Mouse (Mus musculus) CH12.LX (cell line): ENCODE results near the gene Cuedc1. TPM values are rescaled to one million over a fixed set of nuclear protein-coding genes. Genes with fewer than 3 reads are reported as not detected.
A peak's percentile ranks its signal among the peaks of the same experiment; 100 is the strongest.

ENCODE experiments used
- DNase-seq: peaks from one replicate; pipeline ENCODE4 v3.0.0-alpha.2; 2013; ENCODE audit errors: extremely low read depth
- H3K27ac ChIP-seq: 2 replicates; pipeline ENCODE4 v1.5.1; 2012; ENCODE audit warnings: low read depth, mild to moderate bottlenecking, control low read depth, moderate library complexity; ENCODE audit not compliant: insufficient read depth
- H3K27me3 ChIP-seq: replicated peaks from 2 replicates; pipeline ENCODE3; 2012; ENCODE audit warnings: inconsistent platforms
- H3K36me3 ChIP-seq, 2 experiments: replicated peaks in 1 of 2; 2 replicates each; pipeline versions ENCODE3 to v1.6.1; 2012; ENCODE audit warnings: inconsistent platforms in 1 of 2, low read length in 1 of 2, mild to moderate bottlenecking in 1 of 2, mixed read lengths in 1 of 2, moderate library complexity in 1 of 2; ENCODE audit not compliant: control insufficient read depth in 1 of 2, insufficient read depth in 1 of 2
- H3K4me1 ChIP-seq, 2 experiments: 2 replicates each; pipeline ENCODE4 v1.6.1; 2012; ENCODE audit warnings: inconsistent platforms in 1 of 2, moderate library complexity in 1 of 2; ENCODE audit not compliant: insufficient read depth in 2 of 2, control insufficient read depth in 1 of 2
- H3K4me2 ChIP-seq: 2 replicates; pipeline ENCODE4 v1.6.1; 2012; ENCODE audit warnings: low read depth, mild to moderate bottlenecking, control low read depth; ENCODE audit not compliant: poor library complexity, insufficient read depth, severe bottlenecking
- H3K4me3 ChIP-seq, 3 experiments: fragments of 150-350 bp in 1 of 3; sonication (generic) in 1 of 3; replicated peaks in 1 of 3; 2 replicates each; pipeline versions ENCODE3 to v1.5.1; 2011 to 2012; ENCODE audit warnings: low read depth in 2 of 3, low read length in 2 of 3, mild to moderate bottlenecking in 2 of 3, moderate library complexity in 2 of 3, control low read depth in 1 of 3, improper control_type of control experiment in 1 of 3, inconsistent platforms in 1 of 3, mixed read lengths in 1 of 3; ENCODE audit not compliant: poor library complexity in 1 of 3
- H3K79me2 ChIP-seq: replicated peaks from 2 replicates; pipeline ENCODE4 v1.6.1; 2012; ENCODE audit warnings: mild to moderate bottlenecking, moderate library complexity; ENCODE audit not compliant: control insufficient read depth, poor library complexity, insufficient read depth, severe bottlenecking; ENCODE audit errors: extremely low read depth
- H3K9ac ChIP-seq: 2 replicates; pipeline ENCODE4 v1.6.1; 2012; ENCODE audit warnings: low read depth, mild to moderate bottlenecking, control low read depth, moderate library complexity; ENCODE audit not compliant: insufficient read depth
- H3K9me3 ChIP-seq: replicated peaks from 2 replicates; pipeline ENCODE3; 2012; ENCODE audit warnings: low read length, inconsistent platforms, mixed read lengths
- BHLHE40 ChIP-seq: IDR thresholded peaks from 2 replicates; pipeline ENCODE4 v1.6.1; 2011; ENCODE audit warnings: mild to moderate bottlenecking, low read depth, low read length, improper control_type of control experiment
- CHD1 ChIP-seq: IDR thresholded peaks from 2 replicates; pipeline ENCODE4 v1.6.1; 2012; ENCODE audit warnings: low read depth, low read length, improper control_type of control experiment, inconsistent platforms
- E2F4 ChIP-seq: IDR thresholded peaks from 2 replicates; pipeline ENCODE4 v1.6.1; 2011; ENCODE audit warnings: low read depth, low read length, improper control_type of control experiment; ENCODE audit not compliant: insufficient replicate concordance
- EP300 ChIP-seq: IDR thresholded peaks from 2 replicates; pipeline ENCODE4 v1.6.1; 2011; ENCODE audit warnings: low read length, improper control_type of control experiment
- GABPA ChIP-seq: IDR thresholded peaks from 2 replicates; pipeline ENCODE4 v1.6.1; 2012; ENCODE audit warnings: low read depth, low read length, improper control_type of control experiment, inconsistent platforms; ENCODE audit not compliant: insufficient replicate concordance
- HCFC1 ChIP-seq: IDR thresholded peaks from 2 replicates; pipeline ENCODE4 v1.6.1; 2012; ENCODE audit warnings: low read depth, mild to moderate bottlenecking, inconsistent platforms, low read length, improper control_type of control experiment
- JUN ChIP-seq: IDR thresholded peaks from 2 replicates; pipeline ENCODE4 v1.6.1; 2011; ENCODE audit warnings: low read depth, mild to moderate bottlenecking, low read length, improper control_type of control experiment, moderate library complexity; ENCODE audit not compliant: insufficient read depth
- MAFK ChIP-seq: IDR thresholded peaks from 2 replicates; pipeline ENCODE4 v1.6.1; 2011; ENCODE audit warnings: low read length, improper control_type of control experiment; ENCODE audit not compliant: insufficient replicate concordance
- MAX ChIP-seq: IDR thresholded peaks from 2 replicates; pipeline ENCODE4 v1.6.1; 2011; ENCODE audit warnings: low read length, improper control_type of control experiment
- MAZ ChIP-seq: IDR thresholded peaks from 2 replicates; pipeline ENCODE4 v1.6.1; 2012; ENCODE audit warnings: low read depth, mild to moderate bottlenecking, inconsistent platforms, low read length, improper control_type of control experiment, moderate library complexity
- MYC ChIP-seq: IDR thresholded peaks from 2 replicates; pipeline ENCODE4 v1.6.1; 2011; ENCODE audit warnings: low read depth, mild to moderate bottlenecking, improper control_type of control experiment, low read length
- NELFE ChIP-seq: IDR thresholded peaks from 2 replicates; pipeline ENCODE4 v1.6.1; 2011; ENCODE audit warnings: low read depth, low read length, improper control_type of control experiment
- NRF1 ChIP-seq: IDR thresholded peaks from 2 replicates; pipeline ENCODE4 v1.6.1; 2014; ENCODE audit warnings: low read depth, mild to moderate bottlenecking, inconsistent platforms, low read length, improper control_type of control experiment, moderate library complexity
- PAX5 ChIP-seq: IDR thresholded peaks from 2 replicates; pipeline ENCODE4 v1.6.1; 2012; ENCODE audit warnings: low read length, inconsistent platforms, mixed read lengths
- POLR2A ChIP-seq: IDR thresholded peaks from 2 replicates; pipeline ENCODE4 v1.6.1; 2011; ENCODE audit warnings: low read depth, mild to moderate bottlenecking, improper control_type of control experiment, low read length
- RAD21 ChIP-seq: IDR thresholded peaks from 2 replicates; pipeline ENCODE4 v1.6.1; 2011; ENCODE audit warnings: low read depth, mild to moderate bottlenecking, low read length, improper control_type of control experiment, moderate library complexity
- SIN3A ChIP-seq: IDR thresholded peaks from 2 replicates; pipeline ENCODE4 v1.6.1; 2012; ENCODE audit warnings: low read length, improper control_type of control experiment, inconsistent platforms
- SMC3 ChIP-seq: IDR thresholded peaks from 2 replicates; pipeline ENCODE4 v1.6.1; 2011; ENCODE audit warnings: low read depth, low read length, improper control_type of control experiment
- TBP ChIP-seq: conservative IDR thresholded peaks from 2 replicates; pipeline ENCODE4 v1.6.1; 2011; ENCODE audit warnings: low read depth, low read length, improper control_type of control experiment
- TCF12 ChIP-seq: IDR thresholded peaks from 2 replicates; pipeline ENCODE4 v1.6.1; 2014; ENCODE audit warnings: low read depth, mild to moderate bottlenecking, inconsistent platforms, low read length, improper control_type of control experiment
- UBTF ChIP-seq: IDR thresholded peaks from 2 replicates; pipeline ENCODE4 v1.6.1; 2012; ENCODE audit warnings: low read depth, mild to moderate bottlenecking, inconsistent platforms, low read length, improper control_type of control experiment, moderate library complexity
- USF2 ChIP-seq: conservative IDR thresholded peaks from 2 replicates; pipeline ENCODE4 v1.6.1; 2011; ENCODE audit warnings: low read depth, low read length, improper control_type of control experiment
- ZMIZ1 ChIP-seq: IDR thresholded peaks from 2 replicates; pipeline ENCODE4 v1.6.1; 2012; ENCODE audit warnings: low read depth, mild to moderate bottlenecking, inconsistent platforms, low read length, improper control_type of control experiment
- dilution Hi-C: fragments of 300-500 bp; cut with MboI; formaldehyde crosslinking; loops from 2 replicates; pipeline ENCODE4 v1.14.3; 2020; ENCODE audit warnings: low sequenced_read_pairs; ENCODE audit not compliant: extremely low pct_unique_long_range_greater_than_20kb, extremely low pct_ligation_motif_present
- in situ Hi-C: fragments of 300-500 bp; cut with MboI; formaldehyde crosslinking; loops from 3 replicates; pipeline ENCODE4 v1.14.3; 2019; ENCODE audit warnings: low sequenced_read_pairs, low pct_ligation_motif_present, low pct_unique_long_range_greater_than_20kb, mixed read lengths
- polyA plus RNA-seq: library from polyadenylated mRNA; unstranded; fragments of >175 nt; gene quantifications from 2 replicates; pipeline ENCODE4 v1.2.1, GENCODE M21; 2012; ENCODE audit warnings: low read depth; ENCODE audit not compliant: insufficient read length
- total RNA-seq, 2 experiments: library from RNA; depleted of rRNA; stranded (reverse); fragments of 300-350 nt in 1 of 2; fragments of >200 nt in 1 of 2; gene quantifications; 2 replicates each; pipeline ENCODE4 v1.2.3; 2012 to 2014

The Cuedc1 gene
- total and polyA plus RNA-seq, 3 experiments = 0.20 to 0.51 (median 0.47) TPM

DNA sequence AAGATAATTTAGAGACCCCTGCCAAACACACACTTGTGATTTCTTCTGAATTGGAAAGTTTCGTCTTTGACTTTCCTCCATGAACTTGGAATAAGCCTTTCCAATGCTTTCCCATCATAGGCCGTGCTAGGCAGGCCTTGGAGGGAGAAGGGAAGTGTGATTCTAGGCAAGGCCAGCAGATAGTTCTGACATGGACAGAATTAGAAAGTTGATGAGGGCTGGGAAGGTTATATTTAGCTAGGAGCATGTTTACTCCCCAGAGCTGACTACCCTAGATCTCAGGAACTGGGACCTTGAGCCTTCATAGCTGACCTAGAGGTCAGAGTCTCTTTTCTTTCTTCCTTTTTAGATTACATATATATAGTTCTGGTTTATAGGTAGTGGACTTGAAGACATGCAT is 103.3 kb downstream of the Cuedc1 start:
- Histone ChIP-seq H3K27ac (no peak overlapping the region), H3K4me1 (peaks cover 9 to 19% of the 10 kb centered on the region in 2 experiments), H3K4me3 (no peak overlapping the region), H3K9ac (no peak overlapping the region), H3K27me3 (peaks cover 58% of the 10 kb centered on the region), H3K79me2 (peaks cover 12% of the 10 kb centered on the region), H3K9me3 (no peaks in the 10 kb centered on the region), H3K36me3 (peaks cover 3 to 6% of the 10 kb centered on the region in 2 experiments), H3K4me2 (no peak overlapping the region)
- TF ChIP-seq TCF12 (no peak), MAX (no peak), RAD21 (no peak), USF2 (no peak), NRF1 (no peak)
- no peak for DNase-seq
- in situ Hi-C loops = loop anchor here (5.0 kb wide), 1 partner anchor 234 kb away; no protein-coding TSS in a partner anchor
- dilution Hi-C loops = no loop called here

DNA sequence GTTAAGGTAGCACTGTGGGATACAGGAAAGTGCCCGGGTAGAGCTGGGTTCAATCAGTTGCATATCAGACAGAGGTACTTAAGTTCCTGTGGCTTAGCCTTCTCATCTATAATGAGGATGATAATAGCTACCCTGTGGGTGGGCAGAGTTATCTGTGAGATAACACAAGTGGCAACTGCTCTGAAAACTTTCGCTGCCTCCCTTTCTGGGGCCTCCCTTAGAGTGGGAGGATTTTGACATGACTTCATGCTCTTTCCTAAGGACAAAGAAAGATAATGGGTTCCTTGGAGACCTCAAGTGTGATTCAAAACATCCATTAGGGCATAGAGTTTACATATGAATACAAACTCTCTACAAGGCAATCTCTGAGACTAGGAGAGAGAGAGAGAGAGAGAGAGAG is 104.2 kb downstream of the Cuedc1 start:
- no peak overlapping the region for H3K4me2 ChIP-seq
- peaks cover 12% of the 10 kb centered on the region for H3K79me2 ChIP-seq
- H3K9me3 ChIP-seq = no peaks in the 10 kb centered on the region
- no peak for DNase-seq
- no peak overlapping the region for H3K4me3 ChIP-seq
- dilution Hi-C loops = no loop called here
- H3K4me1 ChIP-seq = peaks cover 10 to 24% of the 10 kb centered on the region in 2 experiments
- TF ChIP-seq UBTF = no peak
- in situ Hi-C loops = loop anchor here (5.0 kb wide), 1 partner anchor 235 kb away; no protein-coding TSS in a partner anchor
- H3K36me3 ChIP-seq = peaks cover 4 to 9% of the 10 kb centered on the region in 2 experiments
- no peak overlapping the region for H3K9ac ChIP-seq
- H3K27me3 ChIP-seq = peaks cover 55% of the 10 kb centered on the region
- H3K27ac ChIP-seq = no peak overlapping the region

- H3K36me3 ChIP-seq = peaks cover 10 to 22% of the 10 kb centered on the region in 2 experiments
- H3K4me1 ChIP-seq = peaks cover 17 to 42% of the 10 kb centered on the region in 2 experiments
- no peaks in the 10 kb centered on the region for H3K9me3 ChIP-seq
- H3K27me3 ChIP-seq = peaks cover 40% of the 10 kb centered on the region
- dilution Hi-C loops (no loop called here), in situ Hi-C loops (loop anchor here (5.0 kb wide), 1 partner anchor 237 kb away; no protein-coding TSS in a partner anchor)
- H3K4me3 ChIP-seq = peak within 1 kb of the TSS; percentile 78 to 100 (median 84)
- peak; percentile 98 for DNase-seq
- peak within 1 kb of the TSS; percentile 37 for H3K27ac ChIP-seq
- H3K4me2 ChIP-seq = peak within 1 kb of the TSS; percentile 56
- H3K9ac ChIP-seq = peak within 1 kb of the TSS; percentile 90
- H3K79me2 ChIP-seq = peaks cover 15% of the 10 kb centered on the region
- peak; percentile 94 for TF ChIP-seq E2F4
- no peak; the same call in 1 of the 2 replicates for TF ChIP-seq EP300
- TF ChIP-seq POLR2A = peak; percentile 99
- peak; percentile 31 for TF ChIP-seq MYC
- TF ChIP-seq PAX5 = no peak
- peak; percentile 90 for TF ChIP-seq TCF12
- no peak for TF ChIP-seq USF2
- peak; percentile 83 for TF ChIP-seq ZMIZ1
- peak; percentile 100 for TF ChIP-seq SIN3A
- peak; percentile 56; the same call in 1 of the 2 replicates for TF ChIP-seq GABPA
- TF ChIP-seq MAFK = no peak; the same call in 1 of the 2 replicates
- TF ChIP-seq MAX = peak; percentile 53
- peak; percentile 51 for TF ChIP-seq RAD21
- peak; percentile 96 for TF ChIP-seq HCFC1
- peak; percentile 98 for TF ChIP-seq NELFE
- TF ChIP-seq JUN = no peak
- TF ChIP-seq UBTF = peak; percentile 89
- peak; percentile 60 for TF ChIP-seq TBP
- TF ChIP-seq MAZ = no peak; the same call in 1 of the 2 replicates
- TF ChIP-seq BHLHE40 = 0 out of 2 replicates have a peak, but pooled peaks have one; percentile 36
- peak; percentile 92 for TF ChIP-seq CHD1
- peak; percentile 41; the same call in 1 of the 2 replicates for TF ChIP-seq SMC3
Measured at GRCm38 (mm10) chr11:88203712-88204532, 106.1 kb downstream of the Cuedc1 start, which contains the start of gene Mrps23. TSS of gene Mrps23 (plus strand) at chr11:88204388.
